Mouse (Mus musculus) intestine, embryonic 16.5 days (tissue): ENCODE data around the gene Lin52. TPM values are rescaled to one million over a fixed set of nuclear protein-coding genes. Genes with fewer than 3 reads are reported as not detected.
"Not testable (repeated sequence)": the region's sequence is repeated elsewhere in the genome, so short reads cannot be mapped to it uniquely, and the experiment has no call there.

Source experiments
- ATAC-seq: fragments of 200-750 bp; cut with Nextera tagmentation; 2 replicates; pipeline ENCODE4 v1.8.0; 2017; ENCODE audit warnings: moderate TSS enrichment, moderate library complexity
- H3K27ac ChIP-seq: fragments of 300-500 bp; sonication (generic); 2 replicates; pipeline ENCODE4 v1.5.1; 2014; ENCODE audit warnings: mild to moderate bottlenecking, low read length
- H3K27me3 ChIP-seq: fragments of 300-500 bp; sonication (generic); replicated peaks from 2 replicates; pipeline ENCODE4 v1.6.1; 2014; ENCODE audit warnings: low read length, control low read depth, mixed read lengths; ENCODE audit not compliant: control insufficient read depth, insufficient read depth
- H3K36me3 ChIP-seq: fragments of 300-500 bp; sonication (generic); 2 replicates; pipeline ENCODE4 v1.6.1; 2014; ENCODE audit warnings: low read length, control low read depth; ENCODE audit not compliant: control insufficient read depth, insufficient read depth
- H3K4me1 ChIP-seq: fragments of 300-500 bp; sonication (generic); 2 replicates; pipeline ENCODE4 v1.6.1; 2014; ENCODE audit warnings: low read length, control low read depth, mixed read lengths; ENCODE audit not compliant: control insufficient read depth, insufficient read depth
- H3K4me2 ChIP-seq: fragments of 300-500 bp; sonication (generic); 2 replicates; pipeline ENCODE4 v1.6.1; 2014; ENCODE audit warnings: low read depth, low read length, control low read depth
- H3K4me3 ChIP-seq: fragments of 300-500 bp; sonication (generic); 2 replicates; pipeline ENCODE4 v1.5.1; 2014; ENCODE audit warnings: mild to moderate bottlenecking, low read length
- H3K9ac ChIP-seq: fragments of 300-500 bp; sonication (generic); 2 replicates; pipeline ENCODE4 v1.6.1; 2014; ENCODE audit warnings: low read depth, low read length
- H3K9me3 ChIP-seq: fragments of 300-500 bp; sonication (generic); 2 replicates; pipeline ENCODE4 v1.6.1; 2016; ENCODE audit warnings: low read length, control low read depth; ENCODE audit not compliant: control insufficient read depth
- WGBS: fragments of 180-500 bp; shearing (Covaris S2); extraction: QIAGEN DNeasy Blood & Tissue Kit; methylation state at CpG from one replicate; pipeline ENCODE4 v1.1.7; 2014; 5-methylcytosine and 5-hydroxymethylcytosine counted together
- polyA plus RNA-seq: library from polyadenylated mRNA; unstranded; fragments of >200 nt; fragmentation: Nextera tagmentation; extraction: Ambion mirVana; gene quantifications from 2 replicates; pipeline ENCODE4 v1.2.1, GENCODE M21; 2015

The Lin52 gene
- polyA plus RNA-seq, 1 experiment from 2014 or later: 14.7 TPM

- H3K27ac ChIP-seq: no peak overlapping the region
- no peak for ATAC-seq
Observed at GRCm38 (mm10) chr12:84525422-84525821, 74.2 kb downstream of the Lin52 start.

GRCm38 (mm10) chr12:84530426-84530825 is 79.2 kb downstream of the Lin52 start:
- Histone ChIP-seq H3K9ac (no peak overlapping the region), H3K9me3 (no peaks in the 10 kb centered on the region), H3K4me1 (no peaks in the 10 kb centered on the region), H3K36me3 (0 out of 2 replicates have a peak, but pooled peaks cover 2% of the 10 kb centered on the region), H3K4me3 (no peak overlapping the region), H3K27ac (no peak overlapping the region), H3K27me3 (no peaks in the 10 kb centered on the region), H3K4me2 (no peak overlapping the region)
- ATAC-seq: no peak
- WGBS: 82% methylated on average over 5 of the region's 5 CpGs

More at GRCm38 (mm10) chr12:84525422-84525821, 74.2 kb downstream of the Lin52 start:
- Histone ChIP-seq H3K27me3 (no peaks in the 10 kb centered on the region), H3K36me3 (no peaks in the 10 kb centered on the region), H3K9ac (no peak overlapping the region), H3K9me3 (no peaks in the 10 kb centered on the region), H3K4me1 (peaks cover 2% of the 10 kb centered on the region; the same call in 1 of the 2 replicates), H3K4me2 (no peak overlapping the region), H3K4me3 (no peak overlapping the region)
- WGBS: 71% methylated on average over 12 of the region's 12 CpGs

GRCm38 (mm10) chr12:84531906-84532829 is 80.9 kb downstream of the Lin52 start:
- no peaks in the 10 kb centered on the region for H3K4me1 ChIP-seq
- no peak overlapping the region for H3K4me2 ChIP-seq
- no peaks in the 10 kb centered on the region for H3K27me3 ChIP-seq
- ATAC-seq: no peak
- no peak overlapping the region for H3K9ac ChIP-seq
- WGBS: 75% methylated on average over 13 of the region's 13 CpGs
- 0 out of 2 replicates have a peak, but pooled peaks cover 2% of the 10 kb centered on the region for H3K36me3 ChIP-seq
- no peak overlapping the region for H3K4me3 ChIP-seq
- no peaks in the 10 kb centered on the region for H3K9me3 ChIP-seq
- no peak overlapping the region for H3K27ac ChIP-seq

GRCm38 (mm10) chr12:84532830-84533199 is 81.6 kb downstream of the Lin52 start:
- H3K9ac ChIP-seq: no peak overlapping the region
- H3K4me2 ChIP-seq: no peak overlapping the region
- H3K27ac ChIP-seq: no peak overlapping the region
- H3K36me3 ChIP-seq: 0 out of 2 replicates have a peak, but pooled peaks cover 2% of the 10 kb centered on the region
- H3K9me3 ChIP-seq: no peaks in the 10 kb centered on the region
- no peak overlapping the region for H3K4me3 ChIP-seq
- 80% methylated on average over 8 of the region's 8 CpGs for WGBS
- no peaks in the 10 kb centered on the region for H3K27me3 ChIP-seq
- no peaks in the 10 kb centered on the region for H3K4me1 ChIP-seq
- no peak for ATAC-seq

GRCm38 (mm10) chr12:84533706-84534486 is 82.7 kb downstream of the Lin52 start:
- no peak overlapping the region for H3K4me2 ChIP-seq
- ATAC-seq: no peak
- 77% methylated on average over 7 of the region's 7 CpGs for WGBS
- H3K4me3 ChIP-seq: no peak overlapping the region
- H3K9me3 ChIP-seq: no peaks in the 10 kb centered on the region
- H3K27me3 ChIP-seq: no peaks in the 10 kb centered on the region
- 0 out of 2 replicates have a peak, but pooled peaks cover 2% of the 10 kb centered on the region for H3K36me3 ChIP-seq
- H3K4me1 ChIP-seq: no peaks in the 10 kb centered on the region
- H3K9ac ChIP-seq: no peak overlapping the region
- H3K27ac ChIP-seq: no peak overlapping the region

- H3K36me3 ChIP-seq, H3K9ac ChIP-seq, H3K4me3 ChIP-seq, ATAC-seq, H3K9me3 ChIP-seq, H3K27me3 ChIP-seq, H3K4me2 ChIP-seq, H3K4me1 ChIP-seq, H3K27ac ChIP-seq: not testable (repeated sequence)
- whole genome bisulfite sequencing: 88% methylated on average over 3 of the region's 3 CpGs
Observed at GRCm38 (mm10) chr12:84539537-84539936, 88.3 kb downstream of the Lin52 start.

GRCm38 (mm10) chr12:84541391-84541958 is 90.3 kb downstream of the Lin52 start:
- Histone ChIP-seq H3K4me3 (no peak overlapping the region), H3K9ac (no peak overlapping the region), H3K27ac (no peak overlapping the region), H3K4me1 (no peaks in the 10 kb centered on the region), H3K36me3 (no peaks in the 10 kb centered on the region), H3K9me3 (no peaks in the 10 kb centered on the region), H3K4me2 (no peak overlapping the region), H3K27me3 (no peaks in the 10 kb centered on the region)
- ATAC-seq: no peak
- 82% methylated on average over 11 of the region's 11 CpGs for WGBS

- Histone ChIP-seq H3K27me3 (no peaks in the 10 kb centered on the region), H3K9ac (no peak overlapping the region), H3K36me3 (no peaks in the 10 kb centered on the region), H3K4me2 (no peak overlapping the region), H3K9me3 (no peaks in the 10 kb centered on the region), H3K4me1 (no peaks in the 10 kb centered on the region), H3K27ac (no peak overlapping the region), H3K4me3 (no peak overlapping the region)
- 4% methylated on average over 12 of the region's 12 CpGs for WGBS
- peak; percentile 72; the same call in 1 of the 2 replicates for ATAC-seq
Observed at GRCm38 (mm10) chr12:84546028-84546427, 94.8 kb downstream of the Lin52 start.

- Histone ChIP-seq H3K9me3 (no peaks in the 10 kb centered on the region), H3K4me2 (no peak overlapping the region), H3K27ac (no peak overlapping the region), H3K36me3 (no peaks in the 10 kb centered on the region), H3K4me1 (no peaks in the 10 kb centered on the region), H3K9ac (no peak overlapping the region; the same call in 1 of the 2 replicates), H3K27me3 (no peaks in the 10 kb centered on the region), H3K4me3 (no peak overlapping the region)
- WGBS: 79% methylated on average over 2 of the region's 2 CpGs
- ATAC-seq: no peak
Observed at GRCm38 (mm10) chr12:84546577-84547085, 95.4 kb downstream of the Lin52 start.
